ENCODE assay signal across 28 mouse cellular contexts in genomic region chrX:150541684-150542083, GRCm38 (mm10). TPM values are rescaled to one million over a fixed set of nuclear protein-coding genes. Genes with fewer than 3 reads are reported as not detected.
"Had no signal": no experiment of that assay in that cellular context is flagged by ENCODE, and none has a peak within 500 bp of the region (broad histone marks: within the 10 kb centered on the region; RNA-seq: fewer than 3 reads in every experiment).

No protein-coding gene starts in this region.

- H3K4me3 ChIP-seq: limb, embryonic 10.5 days; limb, embryonic 12.5 days; limb, embryonic 13.5 days; limb, embryonic 15.5 days; liver, embryonic 12.5 days; liver, embryonic 13.5 days; liver, embryonic 15.5 days; lung, embryonic 15.5 days; megakaryocyte, embryonic 14.5 days; midbrain, embryonic 10.5 days; midbrain, embryonic 12.5 days; midbrain, embryonic 13.5 days; midbrain, embryonic 15.5 days; myocyte; neural tube, embryonic 12.5 days had no signal

- H3K4me1 ChIP-seq: limb, embryonic 10.5 days; limb, embryonic 12.5 days; limb, embryonic 13.5 days; limb, embryonic 15.5 days; lung, embryonic 15.5 days; megakaryocyte, embryonic 14.5 days; midbrain, embryonic 10.5 days; midbrain, embryonic 12.5 days; midbrain, embryonic 13.5 days; midbrain, embryonic 15.5 days; neural tube, embryonic 12.5 days had no signal

- H3K9me3 ChIP-seq: limb, embryonic 10.5 days; limb, embryonic 12.5 days; limb, embryonic 13.5 days; limb, embryonic 15.5 days; liver, embryonic 12.5 days; liver, embryonic 13.5 days; liver, embryonic 15.5 days; lung, embryonic 15.5 days; midbrain, embryonic 10.5 days; midbrain, embryonic 12.5 days; midbrain, embryonic 13.5 days; midbrain, embryonic 15.5 days; neural tube, embryonic 12.5 days had no signal

- H3K27me3 ChIP-seq: limb, embryonic 12.5 days; limb, embryonic 13.5 days; limb, embryonic 15.5 days; liver, embryonic 12.5 days; liver, embryonic 13.5 days; liver, embryonic 15.5 days; lung, embryonic 15.5 days; midbrain, embryonic 12.5 days; midbrain, embryonic 13.5 days; midbrain, embryonic 15.5 days; neural tube, embryonic 12.5 days had no signal

- H3K9ac ChIP-seq: limb, embryonic 12.5 days; limb, embryonic 13.5 days; limb, embryonic 15.5 days; liver, embryonic 12.5 days; liver, embryonic 13.5 days; liver, embryonic 14.5 days; liver, embryonic 15.5 days; liver, postnatal 0 days; lung, embryonic 14.5 days; lung, embryonic 15.5 days; midbrain, embryonic 12.5 days; midbrain, embryonic 13.5 days; midbrain, embryonic 15.5 days; neural tube, embryonic 12.5 days had no signal

- H3K27ac ChIP-seq: limb, embryonic 10.5 days; limb, embryonic 12.5 days; limb, embryonic 13.5 days; limb, embryonic 15.5 days; liver, embryonic 12.5 days; liver, embryonic 13.5 days; liver, embryonic 14.5 days; liver, embryonic 15.5 days; lung, embryonic 15.5 days; macrophage; midbrain, embryonic 10.5 days; midbrain, embryonic 12.5 days; midbrain, embryonic 13.5 days; midbrain, embryonic 15.5 days; neural tube, embryonic 12.5 days had no signal

- DNase-seq: left cerebral cortex, postnatal 4 days; liver; liver, embryonic 13.5 days; liver, postnatal 0 days; lung, adult 18-20 months; lung, adult 2 months; lung, embryonic 14.5 days; lung, postnatal 10 days; lung, postnatal 14 days; lung, postnatal 36 days; lung, postnatal 4 days; midbrain, embryonic 14.5 days had no signal

- H3K36me3 ChIP-seq: limb, embryonic 15.5 days; liver, embryonic 12.5 days; liver, embryonic 13.5 days; liver, embryonic 15.5 days; lung, embryonic 15.5 days; midbrain, embryonic 12.5 days; midbrain, embryonic 15.5 days; neural tube, embryonic 12.5 days had no signal

RNA-seq across cellular contexts. Expression of gene Alas2, which starts 5.5 kb away (rescaled TPM):
- polyA plus RNA-seq: macrophage, myocyte had no signal
